Mouse (Mus musculus): ENCODE measurements around the gene Zfp592. TPM values are rescaled to one million over a fixed set of nuclear protein-coding genes. Genes with fewer than 3 reads are reported as not detected.

Gene Zfp592
- polyA plus RNA-seq, 1 experiment: 24.7 TPM

DNA sequence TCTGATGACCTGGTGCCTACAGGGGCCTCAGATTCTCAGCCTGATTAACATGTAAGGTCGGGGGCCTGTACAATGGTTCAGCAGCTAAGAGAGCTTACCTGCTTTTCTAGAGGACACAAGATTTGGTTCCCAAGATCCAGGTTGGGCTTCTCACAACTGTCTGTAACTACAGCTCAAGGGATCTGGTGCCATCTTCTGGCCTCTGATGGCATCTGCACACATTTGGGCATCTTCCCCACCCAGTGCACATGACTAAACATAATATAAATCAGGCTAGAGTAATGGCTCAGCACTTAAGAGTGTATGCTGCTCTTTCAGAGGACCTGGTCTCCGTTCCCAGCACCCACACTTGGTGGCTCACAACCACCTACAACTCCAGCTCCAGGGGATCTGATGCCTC, 67.4 kb downstream of the Zfp592 start:
- no peak overlapping the region for H3K27ac ChIP-seq (ENCODE audit: insufficient read depth, low read length)
- no peaks in the 10 kb centered on the region for H3K36me3 ChIP-seq (ENCODE audit: control insufficient read depth, insufficient read depth, low read length)
- DNase-seq (ENCODE audit: low read depth in 1 of 2, low spot score in 2 of 2): peak; percentile 24 to 36
- 77% methylated on average over 2 of the region's 2 CpGs for WGBS
- no peaks in the 10 kb centered on the region for H3K4me1 ChIP-seq (ENCODE audit: control insufficient read depth, insufficient read depth, insufficient read length)
- no peak for TF ChIP-seq POLR2A (IDR thresholded peaks at IDR 0.05; ENCODE audit: low read depth, low read length)
- peak; percentile 70; the same call in 1 of the 2 replicates for TF ChIP-seq CTCF (IDR thresholded peaks at IDR 0.05; ENCODE audit: extremely low read depth, insufficient read depth, insufficient read length, insufficient replicate concordance)
- no peaks in the 10 kb centered on the region for H3K27me3 ChIP-seq (ENCODE audit: control insufficient read depth, insufficient read depth, low read length)
- H3K4me3 ChIP-seq (ENCODE audit: extremely low read depth, insufficient read depth, insufficient read length): no peak overlapping the region

DNA sequence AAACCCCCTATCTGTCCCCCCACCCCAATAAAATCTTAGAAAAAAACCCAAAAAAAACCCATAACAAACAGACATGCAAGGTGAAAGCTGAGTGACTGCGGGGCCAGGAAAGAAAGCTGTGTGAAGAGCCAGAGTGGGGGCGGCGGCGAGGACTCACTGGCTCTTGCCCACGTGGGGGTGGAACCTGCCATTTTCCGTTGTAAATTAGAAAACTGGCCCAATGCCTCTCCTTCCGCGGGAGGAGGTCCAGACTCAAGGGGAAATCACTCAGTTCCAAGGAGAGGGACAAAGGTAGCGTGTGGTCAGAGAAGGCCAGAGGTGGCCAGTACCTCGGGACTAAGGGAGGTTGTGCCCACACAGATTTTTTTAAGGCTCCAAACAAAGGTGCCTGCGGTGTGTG, 68.5 kb downstream of the Zfp592 start:
- Histone ChIP-seq H3K36me3 (ENCODE audit: control insufficient read depth, insufficient read depth, low read length) (no peaks in the 10 kb centered on the region), H3K4me3 (ENCODE audit: extremely low read depth, insufficient read depth, insufficient read length) (no peak overlapping the region), H3K4me1 (ENCODE audit: control insufficient read depth, insufficient read depth, insufficient read length) (no peaks in the 10 kb centered on the region), H3K27ac (ENCODE audit: insufficient read depth, low read length) (no peak overlapping the region), H3K27me3 (ENCODE audit: control insufficient read depth, insufficient read depth, low read length) (no peaks in the 10 kb centered on the region)
- DNase-seq (ENCODE audit: low read depth in 1 of 2, low spot score in 2 of 2): no peak
- 80% methylated on average over 11 of the region's 11 CpGs for WGBS
- TF ChIP-seq CTCF (IDR thresholded peaks at IDR 0.05; ENCODE audit: extremely low read depth, insufficient read depth, insufficient read length, insufficient replicate concordance) (no peak), POLR2A (IDR thresholded peaks at IDR 0.05; ENCODE audit: low read depth, low read length) (no peak)

DNA sequence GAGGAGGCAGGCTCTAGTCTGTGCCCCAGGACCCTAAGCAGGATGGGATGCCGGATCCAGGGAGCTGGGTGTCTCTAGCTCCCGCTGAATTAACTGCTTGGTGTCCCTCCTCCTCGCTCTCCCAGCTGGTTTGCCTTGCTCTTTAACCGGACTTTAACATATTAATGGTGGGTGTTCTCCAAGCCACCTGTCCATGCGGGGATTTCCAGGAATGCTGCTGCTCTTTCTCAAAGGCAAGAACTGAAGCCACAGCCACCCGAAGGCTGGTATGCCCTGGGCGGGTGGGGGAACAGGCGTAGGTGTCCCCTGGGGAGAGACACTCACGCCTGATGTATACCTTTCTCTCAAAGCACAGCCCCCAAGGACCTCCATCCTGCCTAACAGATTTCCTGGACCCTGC, 69.9 kb downstream of the Zfp592 start:
- 88% methylated on average over 9 of the region's 9 CpGs for WGBS
- DNase-seq (ENCODE audit: low read depth in 1 of 2, low spot score in 2 of 2): no peak
- H3K27me3 ChIP-seq (ENCODE audit: control insufficient read depth, insufficient read depth, low read length): no peaks in the 10 kb centered on the region
- H3K27ac ChIP-seq (ENCODE audit: insufficient read depth, low read length): no peak overlapping the region
- H3K36me3 ChIP-seq (ENCODE audit: control insufficient read depth, insufficient read depth, low read length): no peaks in the 10 kb centered on the region
- no peak overlapping the region for H3K4me3 ChIP-seq (ENCODE audit: extremely low read depth, insufficient read depth, insufficient read length)
- TF ChIP-seq CTCF (IDR thresholded peaks at IDR 0.05; ENCODE audit: extremely low read depth, insufficient read depth, insufficient read length, insufficient replicate concordance) (no peak), POLR2A (IDR thresholded peaks at IDR 0.05; ENCODE audit: low read depth, low read length) (no peak)
- no peaks in the 10 kb centered on the region for H3K4me1 ChIP-seq (ENCODE audit: control insufficient read depth, insufficient read depth, insufficient read length)

DNA sequence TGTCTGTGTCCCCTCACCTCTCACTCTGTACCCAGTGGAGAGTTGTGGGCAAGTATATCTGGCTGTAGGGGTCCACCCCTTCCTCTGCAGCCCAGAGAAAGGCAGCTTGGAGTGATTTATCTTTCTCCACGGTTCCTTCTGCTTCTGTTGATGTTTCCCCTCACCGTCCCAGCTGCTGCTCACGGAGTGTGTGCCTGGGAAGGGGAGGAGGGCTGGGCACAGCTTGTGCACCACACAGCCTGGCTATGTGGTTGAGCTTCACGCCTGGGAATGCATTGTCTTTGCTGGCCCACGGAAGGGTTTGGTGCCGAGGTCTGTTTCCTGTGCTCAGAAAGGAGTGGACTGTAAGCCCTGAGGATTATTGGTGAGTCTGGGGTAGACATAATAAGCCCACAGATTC, 73.2 kb downstream of the Zfp592 start:
- TF ChIP-seq CTCF (IDR thresholded peaks at IDR 0.05; ENCODE audit: extremely low read depth, insufficient read depth, insufficient read length, insufficient replicate concordance): no peak
- no peak for TF ChIP-seq POLR2A (IDR thresholded peaks at IDR 0.05; ENCODE audit: low read depth, low read length)
- DNase-seq (ENCODE audit: low read depth in 1 of 2, low spot score in 2 of 2): no peak
- Histone ChIP-seq H3K27me3 (ENCODE audit: control insufficient read depth, insufficient read depth, low read length) (no peaks in the 10 kb centered on the region), H3K4me3 (ENCODE audit: extremely low read depth, insufficient read depth, insufficient read length) (no peak overlapping the region), H3K27ac (ENCODE audit: insufficient read depth, low read length) (no peak overlapping the region), H3K4me1 (ENCODE audit: control insufficient read depth, insufficient read depth, insufficient read length) (no peaks in the 10 kb centered on the region), H3K36me3 (ENCODE audit: control insufficient read depth, insufficient read depth, low read length) (no peaks in the 10 kb centered on the region)
- 7% methylated on average over 6 of the region's 6 CpGs for WGBS

DNA sequence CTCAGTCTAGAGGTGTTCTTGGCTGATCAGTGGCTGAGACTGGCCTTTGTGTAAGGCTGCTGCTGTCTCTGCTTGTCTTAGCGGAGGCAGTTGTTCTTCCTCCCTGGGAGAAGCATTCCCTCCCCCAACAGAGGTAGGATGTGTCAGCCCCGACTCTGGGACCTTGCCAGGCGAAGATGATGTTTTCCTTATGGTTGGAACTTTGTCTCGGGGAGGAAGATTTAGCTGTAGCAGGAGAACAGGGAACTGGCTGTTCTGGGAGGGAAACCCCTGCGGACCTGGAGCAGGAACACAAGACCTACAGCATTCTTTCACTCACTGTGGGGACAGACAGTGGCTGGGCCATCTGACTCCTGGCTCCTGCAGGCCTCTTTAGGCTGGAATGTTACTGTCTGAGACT, 79.0 kb downstream of the Zfp592 start:
- 86% methylated on average over 5 of the region's 5 CpGs for WGBS
- Histone ChIP-seq H3K4me3 (ENCODE audit: extremely low read depth, insufficient read depth, insufficient read length) (no peak overlapping the region), H3K27ac (ENCODE audit: insufficient read depth, low read length) (no peak overlapping the region), H3K27me3 (ENCODE audit: control insufficient read depth, insufficient read depth, low read length) (no peaks in the 10 kb centered on the region), H3K4me1 (ENCODE audit: control insufficient read depth, insufficient read depth, insufficient read length) (peaks cover 9% of the 10 kb centered on the region; the same call in 1 of the 2 replicates), H3K36me3 (ENCODE audit: control insufficient read depth, insufficient read depth, low read length) (no peaks in the 10 kb centered on the region)
- no peak for DNase-seq (ENCODE audit: low read depth in 1 of 2, low spot score in 2 of 2)
- TF ChIP-seq POLR2A (IDR thresholded peaks at IDR 0.05; ENCODE audit: low read depth, low read length) (no peak), CTCF (IDR thresholded peaks at IDR 0.05; ENCODE audit: extremely low read depth, insufficient read depth, insufficient read length, insufficient replicate concordance) (no peak)

DNA sequence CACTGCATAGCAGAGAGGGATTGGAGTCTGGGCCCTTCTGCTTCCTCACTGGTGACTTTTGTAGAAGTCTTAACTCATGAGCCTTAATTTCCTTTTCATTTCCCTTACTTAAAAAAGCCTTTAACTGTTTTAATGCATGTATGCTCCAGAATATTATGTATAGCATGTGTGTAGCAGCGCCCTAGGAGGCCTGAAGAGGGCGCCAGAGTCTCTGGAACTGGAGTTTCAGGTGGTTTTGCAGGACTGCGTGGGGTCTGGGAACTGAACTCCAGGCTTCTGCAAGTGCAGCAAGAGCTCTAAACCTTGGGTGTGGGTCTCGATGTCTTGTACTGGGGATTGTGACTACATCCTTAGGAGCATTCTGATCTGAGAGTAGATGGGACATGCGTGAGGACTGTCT, 79.8 kb downstream of the Zfp592 start:
- Histone ChIP-seq H3K27me3 (ENCODE audit: control insufficient read depth, insufficient read depth, low read length) (no peaks in the 10 kb centered on the region), H3K36me3 (ENCODE audit: control insufficient read depth, insufficient read depth, low read length) (no peaks in the 10 kb centered on the region), H3K4me3 (ENCODE audit: extremely low read depth, insufficient read depth, insufficient read length) (no peak overlapping the region), H3K4me1 (ENCODE audit: control insufficient read depth, insufficient read depth, insufficient read length) (peaks cover 9% of the 10 kb centered on the region; the same call in 1 of the 2 replicates), H3K27ac (ENCODE audit: insufficient read depth, low read length) (no peak overlapping the region)
- TF ChIP-seq POLR2A (IDR thresholded peaks at IDR 0.05; ENCODE audit: low read depth, low read length) (no peak), CTCF (IDR thresholded peaks at IDR 0.05; ENCODE audit: extremely low read depth, insufficient read depth, insufficient read length, insufficient replicate concordance) (no peak)
- DNase-seq (ENCODE audit: low read depth in 1 of 2, low spot score in 2 of 2): no peak
- WGBS: 88% methylated on average over 5 of the region's 5 CpGs

DNA sequence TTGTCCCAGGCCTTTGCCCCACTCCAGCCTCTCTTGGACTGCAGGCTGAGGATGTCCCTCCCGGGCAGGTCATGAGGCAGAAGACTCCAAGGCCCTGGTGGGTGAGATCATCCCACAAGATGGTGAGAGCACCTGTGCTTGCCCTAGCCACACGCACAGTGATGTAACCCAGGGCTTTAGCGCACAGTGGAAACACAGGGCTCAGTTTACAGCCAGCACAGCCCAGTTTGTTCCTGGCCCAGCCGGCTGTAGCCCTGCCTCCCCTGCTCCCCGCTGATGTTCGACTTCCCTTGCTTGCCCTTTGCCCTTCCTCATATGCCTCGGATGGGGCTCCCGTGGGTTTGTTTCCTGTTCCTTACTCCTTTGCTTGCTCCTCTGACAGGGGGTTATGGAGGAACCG, 81.1 kb downstream of the Zfp592 start:
- TF ChIP-seq POLR2A (IDR thresholded peaks at IDR 0.05; ENCODE audit: low read depth, low read length): no peak
- no peak for TF ChIP-seq CTCF (IDR thresholded peaks at IDR 0.05; ENCODE audit: extremely low read depth, insufficient read depth, insufficient read length, insufficient replicate concordance)
- WGBS: 23% methylated on average over 9 of the region's 9 CpGs
- H3K27me3 ChIP-seq (ENCODE audit: control insufficient read depth, insufficient read depth, low read length): no peaks in the 10 kb centered on the region
- peak overlapping the region; percentile 10; the same call in 1 of the 2 replicates for H3K27ac ChIP-seq (ENCODE audit: insufficient read depth, low read length)
- DNase-seq (ENCODE audit: low read depth in 1 of 2, low spot score in 2 of 2): no peak
- H3K4me1 ChIP-seq (ENCODE audit: control insufficient read depth, insufficient read depth, insufficient read length): peaks cover 9% of the 10 kb centered on the region; the same call in 1 of the 2 replicates
- H3K4me3 ChIP-seq (ENCODE audit: extremely low read depth, insufficient read depth, insufficient read length): no peak overlapping the region
- H3K36me3 ChIP-seq (ENCODE audit: control insufficient read depth, insufficient read depth, low read length): no peaks in the 10 kb centered on the region

Data from spleen, adult 2 months (tissue).